Mouse (Mus musculus) monocyte, adult 2 months (primary cell): ENCODE results near the gene Acot7.

Source experiments
- DNase-seq, 2 experiments: peaks; one replicate each; pipeline ENCODE4 v3.0.0; 2022; ENCODE audit warnings: low spot score in 2 of 2, low read depth in 1 of 2

Gene Acot7

GRCm38 (mm10) chr4:152292102-152292765 lies 114.3 kb downstream of the Acot7 start:
- no peak for DNase-seq

DNA sequence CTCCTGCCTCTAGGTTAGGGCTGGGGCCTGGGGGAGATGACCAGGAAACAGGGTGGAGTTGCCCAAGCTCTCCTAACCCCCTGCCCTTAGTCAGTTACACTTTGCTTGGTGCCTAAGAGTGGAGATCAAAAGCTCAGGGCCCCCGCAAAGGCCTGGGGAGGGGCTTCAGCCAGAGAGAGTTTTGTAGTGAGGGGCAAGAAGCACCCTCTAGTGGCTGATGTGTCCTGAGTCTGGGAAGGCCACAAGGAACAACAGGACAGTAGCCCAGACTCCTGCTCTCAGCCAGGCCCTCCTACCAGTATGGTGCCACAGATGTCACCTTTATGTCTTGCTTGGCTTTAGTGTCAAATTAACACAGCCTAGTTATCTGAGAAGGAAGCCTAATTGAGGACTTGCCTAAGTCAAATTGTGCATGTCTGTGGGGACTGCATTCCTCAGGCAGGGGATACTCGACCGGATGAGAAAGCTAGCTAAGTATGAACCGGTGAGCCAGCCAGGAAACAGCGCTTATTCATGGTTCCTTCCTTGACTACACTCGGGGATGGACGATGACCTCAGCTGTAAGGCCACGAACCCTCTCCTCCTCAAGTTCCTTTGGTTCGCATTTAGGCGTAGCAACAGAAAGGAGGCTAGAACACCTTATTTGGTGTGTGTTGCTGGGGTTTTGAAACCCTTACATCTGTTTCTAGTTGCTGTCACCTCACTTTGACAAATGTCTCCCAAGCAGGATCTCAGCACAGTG lies 116.4 kb downstream of the Acot7 start:
- DNase-seq: no peak

- no peak for DNase-seq
Observed at GRCm38 (mm10) chr4:152295916-152296315, 118.0 kb downstream of the Acot7 start.

DNA sequence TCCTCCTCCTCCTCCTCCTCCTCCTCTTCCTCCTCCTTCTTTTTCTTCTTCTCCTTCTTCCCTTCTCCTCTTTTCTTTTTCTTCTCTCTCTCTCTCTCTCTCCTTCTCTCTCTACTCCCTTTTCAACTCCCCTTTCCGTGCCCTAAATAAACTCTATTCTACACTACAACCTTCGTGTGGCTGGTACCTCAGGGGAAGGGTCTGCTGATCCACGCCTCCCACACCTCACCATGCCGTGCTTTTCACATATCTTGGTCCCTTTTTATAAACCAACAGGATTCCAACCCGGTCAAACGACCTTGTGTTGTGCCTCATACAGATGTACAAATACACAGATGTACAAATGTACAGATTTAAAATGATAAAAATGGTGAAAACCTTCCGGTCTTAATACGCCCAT lies 118.4 kb downstream of the Acot7 start:
- DNase-seq: no peak

- DNase-seq: peak; percentile 98 to 99
Observed at GRCm38 (mm10) chr4:152296874-152297861, 119.2 kb downstream of the Acot7 start, which contains the start of gene Icmt. Gene Icmt, plus strand, starts transcription at chr4:152297227.

DNA sequence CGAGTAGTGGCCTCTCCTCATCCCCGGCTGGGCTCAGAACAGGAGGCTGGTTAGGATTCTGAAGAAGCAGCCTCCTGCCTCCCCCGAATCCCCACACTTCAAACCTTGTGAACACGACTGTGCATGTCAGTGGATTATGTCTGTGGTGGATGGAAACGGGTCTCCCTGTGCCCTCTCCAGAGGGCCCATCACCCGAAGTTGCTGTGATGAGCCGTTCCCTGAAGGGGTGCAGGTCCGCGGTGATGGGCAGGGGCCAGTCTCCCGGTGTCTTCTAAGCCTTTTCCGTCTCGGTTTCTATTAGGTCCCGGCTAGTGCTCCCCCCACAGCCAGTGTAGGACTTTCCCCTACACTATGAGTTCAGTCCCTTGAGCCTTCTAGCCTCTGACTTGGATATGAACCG lies 120.9 kb downstream of the Acot7 start:
- DNase-seq: no peak

DNA sequence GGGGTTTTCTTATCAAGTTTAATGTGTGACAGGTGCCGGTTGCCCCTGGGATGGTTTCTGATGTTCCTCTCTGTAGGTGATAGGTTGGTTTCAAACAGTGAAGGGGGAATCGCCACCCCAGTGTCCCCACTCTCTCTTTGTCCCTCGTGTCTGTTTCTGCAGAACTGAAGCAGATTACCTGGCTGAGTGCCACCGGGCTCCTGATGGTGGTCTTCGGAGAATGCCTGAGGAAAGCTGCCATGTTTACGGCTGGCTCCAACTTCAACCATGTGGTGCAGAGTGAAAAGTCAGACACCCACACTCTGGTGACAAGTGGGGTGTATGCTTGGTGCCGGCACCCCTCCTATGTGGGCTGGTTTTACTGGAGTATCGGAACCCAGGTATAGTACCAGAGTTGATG lies 122.4 kb downstream of the Acot7 start:
- DNase-seq: no peak

DNA sequence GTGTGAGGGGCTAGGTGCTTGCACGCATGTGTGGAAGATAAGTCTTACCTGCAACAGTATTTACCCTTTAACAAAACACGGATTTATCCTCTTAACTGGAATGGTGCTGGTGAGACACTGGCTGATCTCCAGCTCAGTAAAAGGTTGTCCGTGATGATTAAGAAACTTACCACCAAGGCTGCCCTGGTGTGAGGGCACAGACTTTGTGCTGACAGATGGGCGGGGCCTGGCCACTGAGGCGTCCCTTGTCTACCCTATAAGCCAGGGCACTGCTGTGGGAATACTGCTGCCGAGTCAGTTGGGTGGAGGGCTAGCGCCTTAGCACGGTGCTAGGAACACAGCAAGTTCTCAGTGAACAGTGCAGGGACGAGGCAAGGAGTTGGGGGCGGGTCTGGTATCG lies 124.1 kb downstream of the Acot7 start:
- no peak for DNase-seq

- DNase-seq: no peak
Observed at GRCm38 (mm10) chr4:152303172-152303571, 125.2 kb downstream of the Acot7 start.

GRCm38 (mm10) chr4:152304685-152305084 lies 126.8 kb downstream of the Acot7 start:
- DNase-seq: no peak

DNA sequence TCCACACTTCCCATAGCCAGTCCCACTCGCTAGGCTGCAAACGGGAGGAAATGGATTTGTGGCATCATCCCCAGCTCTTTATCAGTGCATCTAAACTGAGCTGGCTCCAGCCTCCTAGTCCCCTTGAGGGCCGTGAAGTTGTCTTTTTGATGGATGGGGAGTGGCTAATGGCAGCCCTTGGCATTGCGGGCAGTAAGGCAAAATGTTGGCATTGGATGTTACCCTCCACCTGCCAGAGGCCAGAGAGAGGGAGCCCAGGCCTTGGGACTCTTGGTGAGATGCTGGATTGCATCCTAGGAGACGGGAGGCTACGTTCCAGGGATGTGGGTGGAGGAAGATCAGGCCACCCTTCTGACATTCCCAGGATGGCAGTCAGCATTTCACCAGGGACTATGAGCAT lies 128.1 kb downstream of the Acot7 start:
- no peak for DNase-seq

- DNase-seq: no peak
Observed at GRCm38 (mm10) chr4:152307542-152307941, 129.6 kb downstream of the Acot7 start.

GRCm38 (mm10) chr4:152312186-152312585 lies 134.3 kb downstream of the Acot7 start:
- DNase-seq: no peak

- no peak for DNase-seq
Observed at GRCm38 (mm10) chr4:152313211-152313632, 135.3 kb downstream of the Acot7 start.

DNA sequence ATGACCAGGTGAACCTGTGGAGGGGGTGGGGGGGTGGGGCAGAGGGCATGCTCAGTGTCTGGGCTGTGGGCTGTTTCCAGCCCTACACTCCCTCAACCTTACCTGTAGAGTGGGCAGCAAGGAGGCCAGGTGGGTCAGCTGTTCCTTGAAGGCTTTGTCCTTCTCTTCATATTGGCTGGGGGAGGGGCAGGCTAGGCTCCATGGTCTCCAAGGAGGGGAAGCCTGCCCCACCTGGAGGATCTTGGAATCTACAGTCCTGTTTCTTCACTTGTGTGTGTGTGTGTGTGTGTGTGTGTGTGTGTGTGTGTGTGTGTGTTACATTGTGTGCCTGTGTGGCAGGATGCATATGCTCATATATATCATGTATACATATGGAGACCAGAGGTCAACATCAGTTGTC lies 136.0 kb downstream of the Acot7 start:
- no peak for DNase-seq

DNA sequence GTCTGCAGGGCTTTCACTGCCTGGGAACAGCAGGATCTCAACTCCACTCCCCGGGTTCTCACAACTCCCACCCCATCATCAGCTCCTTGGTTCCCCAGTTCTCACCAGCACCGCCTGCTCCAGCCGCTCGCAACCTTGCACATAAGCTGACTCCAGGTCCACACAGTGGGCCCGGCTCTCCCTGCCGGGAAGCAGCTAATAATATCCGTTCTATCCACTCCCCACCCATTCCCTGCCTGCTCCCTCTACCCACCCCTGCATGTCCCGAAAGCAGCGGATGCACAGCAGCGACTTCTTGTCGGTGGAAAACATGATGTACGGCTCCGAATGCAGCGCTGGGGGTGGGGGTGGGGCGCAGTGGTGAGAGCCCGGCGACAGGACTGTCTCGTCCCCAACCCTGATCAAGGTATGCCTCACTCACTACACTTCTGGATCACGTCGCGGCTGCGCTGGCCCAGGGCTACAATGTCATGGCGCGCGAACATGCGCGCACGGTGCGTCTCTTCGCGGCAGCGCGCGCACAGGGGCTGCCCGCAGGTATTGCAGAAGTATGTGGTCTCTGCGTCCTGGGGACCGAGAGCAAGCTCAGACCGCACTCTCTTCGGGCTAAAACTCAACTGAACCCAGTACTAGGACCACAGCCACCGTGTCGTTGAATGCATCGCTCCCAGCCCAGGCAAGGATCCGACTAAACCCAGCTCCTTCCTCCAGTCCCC lies 137.7 kb downstream of the Acot7 start:
- DNase-seq: no peak

DNA sequence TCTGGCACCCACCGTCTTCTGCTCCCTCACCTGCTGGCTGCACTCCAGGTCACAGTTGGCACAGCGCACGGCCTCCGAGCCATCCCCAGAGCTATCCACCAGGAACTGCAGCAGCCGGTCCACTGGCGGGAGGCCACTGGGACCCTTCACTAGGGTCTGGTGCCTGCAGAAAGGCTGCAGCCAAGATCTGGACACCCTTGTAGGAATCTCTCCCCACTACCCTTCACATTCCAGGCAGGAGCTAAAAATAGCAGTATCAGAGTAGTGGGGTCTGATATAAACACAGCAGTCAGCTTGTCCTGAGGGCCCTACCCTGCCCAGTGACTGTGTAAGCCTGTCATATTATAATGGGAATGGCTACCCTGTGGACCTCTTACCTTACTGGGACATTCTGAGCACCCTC lies 139.7 kb downstream of the Acot7 start:
- no peak for DNase-seq

DNA sequence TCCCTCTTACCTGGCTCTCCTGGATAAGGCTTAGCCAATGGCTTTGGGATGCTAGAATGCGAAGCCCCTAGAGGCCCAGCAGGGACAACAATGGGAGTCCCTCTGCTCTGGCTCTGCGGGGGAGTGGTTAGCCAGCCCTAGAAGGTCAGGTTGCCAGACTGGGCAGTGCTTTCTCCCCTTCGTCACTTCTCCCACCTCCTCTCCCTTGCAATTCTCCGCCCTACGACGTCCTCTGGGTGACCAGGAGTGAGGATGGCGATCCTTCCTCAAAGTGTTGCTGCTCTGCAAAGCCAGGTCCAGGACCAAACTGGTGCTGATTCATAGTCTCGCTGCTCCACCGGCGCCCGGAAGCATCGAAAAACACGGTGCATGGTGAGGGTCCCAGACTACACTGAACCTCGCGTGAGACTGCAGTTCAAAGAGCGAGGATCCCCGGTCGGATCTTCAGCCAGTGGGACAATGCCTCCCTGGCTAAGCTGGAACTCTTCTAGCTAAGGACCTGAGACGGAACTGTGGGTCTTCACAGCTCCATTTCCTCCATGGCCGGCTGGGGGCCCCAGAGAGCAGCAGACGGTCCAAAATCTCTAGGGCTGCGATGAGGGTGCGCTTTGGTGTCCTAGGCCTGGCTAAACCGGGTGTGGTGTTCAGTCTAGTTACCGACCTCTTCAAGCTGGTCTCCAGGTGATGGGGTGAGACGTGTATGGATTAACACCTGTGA lies 140.7 kb downstream of the Acot7 start, which contains the start of gene Rnf207:
TSS of gene Rnf207 (minus strand) at position 477 of the 718 bp plus-strand sequence.
- DNase-seq: peak in 1 of 2 experiments; percentile 24
